Comparison of ENCODE assay signal across 13 mouse cellular contexts in the genomic region with DNA sequence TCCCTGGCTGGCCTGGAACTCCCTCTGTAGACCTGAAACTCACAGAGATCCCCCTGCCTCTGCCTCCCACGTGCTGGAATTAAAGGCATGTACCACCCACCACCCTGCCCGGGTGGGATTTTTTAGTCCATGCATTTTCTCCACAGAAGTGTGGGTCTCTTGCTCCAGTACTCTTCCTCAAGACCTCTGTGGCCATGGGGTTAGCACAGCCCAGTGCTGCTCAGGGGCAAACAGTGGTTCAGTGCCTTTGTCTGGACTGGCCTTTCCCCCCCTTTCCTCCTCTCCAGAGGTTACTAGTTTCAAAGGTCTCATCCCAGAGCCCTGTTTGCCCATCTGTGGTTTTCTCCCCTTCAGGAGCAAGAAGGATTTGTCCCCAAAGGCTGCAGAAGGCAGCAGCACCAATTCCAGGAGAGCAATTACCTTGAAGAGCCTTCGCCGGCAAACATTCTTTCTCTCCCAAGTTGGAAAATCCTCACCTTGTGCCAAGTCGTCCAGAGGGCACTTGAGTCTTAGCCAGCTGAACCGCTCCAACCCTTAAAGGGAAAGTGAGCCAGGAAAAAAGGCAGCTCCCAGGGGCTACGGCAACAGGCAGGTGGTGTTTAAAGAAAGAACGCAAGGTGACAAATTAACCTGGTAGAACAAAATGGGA. TPM values are rescaled to one million over a fixed set of nuclear protein-coding genes. Genes with fewer than 3 reads are reported as not detected.
DNase-seq lines count a peak whose midpoint lies in the region; ATAC-seq and TF ChIP-seq lines count a peak whose summit lies in the region.
"Had no signal": no experiment of that assay in that cellular context is flagged by ENCODE, and none has a peak within 500 bp of the region (broad histone marks: within the 10 kb centered on the region; RNA-seq: fewer than 3 reads in every experiment).

No protein-coding gene starts in this region.

- ATAC-seq in Patski: peak; percentile 60
- no peak for ATAC-seq in inflammation-experienced regulatory T-cells, adult 6 months

- CTCF ChIA-PET in Patski (lab: Charles Lee): interaction anchor here (1.0 to 2.6 kb wide), 7 partner anchors 9 to 72 kb away, joined by 3 to 11 read pairs (median 5); no protein-coding TSS in a partner anchor

- no peak for TF ChIP-seq CTCF in Patski (IDR thresholded peaks at IDR 0.05)

- POLR2A ChIA-PET in Patski (lab: Charles Lee): interaction anchor here (0.5 to 2.4 kb wide), 2 partner anchors 9 to 57 kb away, joined by 3 to 9 read pairs; no protein-coding TSS in a partner anchor

- DNase-seq in cerebellum, postnatal 14 days: peak; percentile 30 to 35
- DNase-seq in cerebellum, adult 11-12 months: no peak
- peak; percentile 53 for DNase-seq in Patski (ENCODE audit: low read depth, low spot score)
- peak; percentile 43 to 68 for DNase-seq in heart, adult 9 months (ENCODE audit: low spot score in 2 of 2)
- peak; percentile 52 to 66 for DNase-seq in kidney, postnatal 4 days
- DNase-seq in spleen, adult 18-20 months: no peak
- DNase-seq in spleen, adult 12 weeks (ENCODE audit: low spot score): no peak
- DNase-seq: thymus, adult 18-20 months had no signal

- H3K27me3 ChIP-seq in Patski: no peaks in the 10 kb centered on the region
- H3K27me3 ChIP-seq: embryonic facial prominence, embryonic 12.5 days; limb, embryonic 12.5 days had no signal

- in situ Hi-C loops in Patski (cut with MboI; ENCODE audit: low pct_unique_long_range_greater_than_20kb): loop anchor here (5.0 kb wide), 1 partner anchor 43 kb away; no protein-coding TSS in a partner anchor

RNA-seq across cellular contexts. Expression of a gene that starts 45.1 kb away (rescaled TPM):
- polyA plus RNA-seq in Patski (2021): 43.3 TPM
- 1 to 10 TPM; 1.8 to 2.0 (median 2.0) TPM for polyA plus RNA-seq in inflammation-experienced regulatory T-cells, adult 6 months (2017; shearing (Covaris generic))

RNA-seq across cellular contexts. Expression of a gene that starts 45.8 kb away (rescaled TPM):
- polyA plus RNA-seq in Patski (2021): 202 TPM
- polyA plus RNA-seq in inflammation-experienced regulatory T-cells, adult 6 months (2017; shearing (Covaris generic)): 10 to 100 TPM; 22.4 to 42.1 (median 22.8) TPM

RNA-seq across cellular contexts. Expression of a gene that starts 57.2 kb away (rescaled TPM):
- 1.4 TPM for polyA plus RNA-seq in Patski (2021)
- 1 to 10 TPM in 1 of 3 experiments, not detected in 2; 1.8 TPM for polyA plus RNA-seq in inflammation-experienced regulatory T-cells, adult 6 months (2017; shearing (Covaris generic))
- polyA plus RNA-seq: embryonic facial prominence, embryonic 12.5 days; hindbrain, embryonic 14.5 days; limb, embryonic 12.5 days; neural tube, embryonic 11.5 days had no signal

Comparison
In these comparisons a context has a peak if more than half of its experiments do, and no peak if none do; other contexts are left out.
1. DNase-seq: peak in cerebellum, postnatal 14 days (2 of 2), Patski (single experiment), heart, adult 9 months (2 of 2) and kidney, postnatal 4 days (2 of 2); none in cerebellum, adult 11-12 months (single experiment), spleen, adult 18-20 months (0 of 2) and spleen, adult 12 weeks (single experiment).
2. RNA of a gene that starts 45.1 kb away (polyA plus RNA-seq): 43.3 TPM in Patski (single experiment); 1.8 to 2.0 TPM in inflammation-experienced regulatory T-cells, adult 6 months; every median in the first group is over 10 times any median in the second.